Mouse (Mus musculus): ENCODE results near the gene Eif2ak2. TPM values are rescaled to one million over a fixed set of nuclear protein-coding genes. Genes with fewer than 3 reads are reported as not detected.

Eif2ak2 gene
- polyA plus RNA-seq, 1 experiment from 2014 or later: 17.7 TPM

- Histone ChIP-seq H3K27ac (no peak overlapping the region), H3K9ac (no peak overlapping the region), H3K4me1 (replicated peaks) (no peaks in the 10 kb centered on the region), H3K4me3 (replicated peaks) (no peak overlapping the region), H3K4me2 (replicated peaks) (no peak overlapping the region), H3K27me3 (replicated peaks) (no peaks in the 10 kb centered on the region), H3K9me3 (no peaks in the 10 kb centered on the region), H3K36me3 (peaks cover 14% of the 10 kb centered on the region; the same call in 1 of the 2 replicates)
- WGBS: 88% methylated on average over 13 of the region's 13 CpGs
- ATAC-seq: no peak
These were observed 58.0 kb downstream of the Eif2ak2 start for GRCm38 (mm10) chr17:78824346-78824745.

- Histone ChIP-seq H3K4me3 (replicated peaks) (no peak overlapping the region), H3K4me2 (replicated peaks) (no peak overlapping the region), H3K9me3 (no peaks in the 10 kb centered on the region), H3K27me3 (replicated peaks) (no peaks in the 10 kb centered on the region), H3K27ac (no peak overlapping the region), H3K9ac (no peak overlapping the region), H3K36me3 (peaks cover 3% of the 10 kb centered on the region; the same call in 1 of the 2 replicates), H3K4me1 (replicated peaks) (no peaks in the 10 kb centered on the region)
- no peak for ATAC-seq
- WGBS: 94% methylated on average over 3 of the region's 3 CpGs
These were observed 72.8 kb downstream of the Eif2ak2 start for GRCm38 (mm10) chr17:78809582-78809981.

- H3K4me1 ChIP-seq (replicated peaks): no peaks in the 10 kb centered on the region
- H3K9ac ChIP-seq: no peak overlapping the region
- no peak for ATAC-seq
- no peak overlapping the region for H3K4me3 ChIP-seq (replicated peaks)
- H3K27ac ChIP-seq: no peak overlapping the region
- no peak overlapping the region for H3K4me2 ChIP-seq (replicated peaks)
- no peaks in the 10 kb centered on the region for H3K9me3 ChIP-seq
- no peaks in the 10 kb centered on the region for H3K27me3 ChIP-seq (replicated peaks)
- H3K36me3 ChIP-seq: peaks cover 3% of the 10 kb centered on the region; the same call in 1 of the 2 replicates
These were observed 73.4 kb downstream of the Eif2ak2 start for GRCm38 (mm10) chr17:78809019-78809418.

Other genes starting within 250 kb of the Eif2ak2 start
- 5.3 and 5.4 TPM in 2 replicates for gene Strn, start 145.4 kb downstream of the Eif2ak2 start, polyA plus RNA-seq (2015; fragmentation: Nextera tagmentation; extraction: Ambion mirVana)
- 10.0 and 10.7 TPM in 2 replicates for gene Heatr5b, start 47.2 kb downstream of the Eif2ak2 start, polyA plus RNA-seq (2015; fragmentation: Nextera tagmentation; extraction: Ambion mirVana)
- 50.1 and 51.8 TPM in 2 replicates for gene Gpatch11, start 47.0 kb downstream of the Eif2ak2 start, polyA plus RNA-seq (2015; fragmentation: Nextera tagmentation; extraction: Ambion mirVana)
- 0.08 and 0.11 TPM in 2 replicates for gene Sult6b1, start 24.4 kb upstream of the Eif2ak2 start, polyA plus RNA-seq (2015; fragmentation: Nextera tagmentation; extraction: Ambion mirVana)
- 111 and 117 TPM in 2 replicates for gene Cebpzos, start 33.9 kb upstream of the Eif2ak2 start, polyA plus RNA-seq (2015; fragmentation: Nextera tagmentation; extraction: Ambion mirVana)
- gene Cebpz, start 54.5 kb upstream of the Eif2ak2 start, polyA plus RNA-seq (2015; fragmentation: Nextera tagmentation; extraction: Ambion mirVana): 54.2 and 65.3 TPM in 2 replicates
- 55.2 and 55.9 TPM in 2 replicates for gene Ndufaf7, start 54.6 kb upstream of the Eif2ak2 start, polyA plus RNA-seq (2015; fragmentation: Nextera tagmentation; extraction: Ambion mirVana)
- 26.2 and 30.9 TPM in 2 replicates for gene Prkd3, start 138.2 kb upstream of the Eif2ak2 start, polyA plus RNA-seq (2015; fragmentation: Nextera tagmentation; extraction: Ambion mirVana)
- gene Qpct, start 169.3 kb upstream of the Eif2ak2 start, polyA plus RNA-seq (2015; fragmentation: Nextera tagmentation; extraction: Ambion mirVana): 10.6 and 12.4 TPM in 2 replicates

Data from intestine, embryonic 15.5 days (tissue).